Mouse (Mus musculus) CD4-positive, CD25-positive, alpha-beta regulatory T cell, adult 4 months (primary cell): Measurements from ENCODE around the gene Ybx1. TPM values are rescaled to one million over a fixed set of nuclear protein-coding genes. Genes with fewer than 3 reads are reported as not detected.
A peak's percentile ranks its signal among the peaks of the same experiment; 100 is the strongest.

Source experiments
- ATAC-seq: one replicate; pipeline ENCODE4 v1.8.0; 2017
- polyA plus RNA-seq, 2 experiments: library from polyadenylated mRNA; unstranded; fragments of 100-300 nt; shearing (Covaris generic); gene quantifications; one replicate each; pipeline ENCODE4 v1.2.1; 2017

The Ybx1 gene
- polyA plus RNA-seq, 2 experiments from 2014 or later = 152 to 163 TPM

DNA sequence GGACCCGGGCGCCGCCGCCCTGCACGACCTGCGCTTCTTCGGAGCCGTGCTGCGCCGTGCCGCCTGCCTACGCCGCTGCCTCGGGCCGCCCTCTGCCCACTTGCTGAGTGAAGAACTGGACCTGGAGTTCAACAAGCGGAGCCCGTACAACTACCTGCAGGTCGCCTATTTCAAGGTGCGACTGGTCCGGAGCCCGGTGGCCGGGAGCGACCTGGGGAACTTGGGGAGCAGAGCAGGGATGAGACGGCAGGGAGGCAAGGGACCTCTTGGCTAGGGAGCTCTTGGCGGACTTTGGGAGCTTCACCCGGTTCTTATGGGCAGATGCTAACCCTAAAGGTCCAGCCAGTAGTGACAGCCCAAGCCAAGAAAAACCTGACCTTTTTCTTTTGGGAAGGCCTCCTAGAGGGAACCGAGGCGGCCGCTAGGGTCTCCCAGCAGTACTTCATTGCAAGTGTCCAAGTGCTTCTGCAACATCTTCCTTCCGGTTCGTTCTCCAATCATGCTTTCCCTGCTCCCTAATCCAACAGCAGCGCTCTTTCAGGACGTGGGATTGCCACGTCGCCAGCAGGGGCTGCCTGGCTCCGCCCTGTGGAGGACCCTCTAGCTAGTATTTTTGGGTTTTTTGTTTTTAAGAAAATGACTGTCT lies 61.0 kb downstream of the Ybx1 start:
- no peak for ATAC-seq

DNA sequence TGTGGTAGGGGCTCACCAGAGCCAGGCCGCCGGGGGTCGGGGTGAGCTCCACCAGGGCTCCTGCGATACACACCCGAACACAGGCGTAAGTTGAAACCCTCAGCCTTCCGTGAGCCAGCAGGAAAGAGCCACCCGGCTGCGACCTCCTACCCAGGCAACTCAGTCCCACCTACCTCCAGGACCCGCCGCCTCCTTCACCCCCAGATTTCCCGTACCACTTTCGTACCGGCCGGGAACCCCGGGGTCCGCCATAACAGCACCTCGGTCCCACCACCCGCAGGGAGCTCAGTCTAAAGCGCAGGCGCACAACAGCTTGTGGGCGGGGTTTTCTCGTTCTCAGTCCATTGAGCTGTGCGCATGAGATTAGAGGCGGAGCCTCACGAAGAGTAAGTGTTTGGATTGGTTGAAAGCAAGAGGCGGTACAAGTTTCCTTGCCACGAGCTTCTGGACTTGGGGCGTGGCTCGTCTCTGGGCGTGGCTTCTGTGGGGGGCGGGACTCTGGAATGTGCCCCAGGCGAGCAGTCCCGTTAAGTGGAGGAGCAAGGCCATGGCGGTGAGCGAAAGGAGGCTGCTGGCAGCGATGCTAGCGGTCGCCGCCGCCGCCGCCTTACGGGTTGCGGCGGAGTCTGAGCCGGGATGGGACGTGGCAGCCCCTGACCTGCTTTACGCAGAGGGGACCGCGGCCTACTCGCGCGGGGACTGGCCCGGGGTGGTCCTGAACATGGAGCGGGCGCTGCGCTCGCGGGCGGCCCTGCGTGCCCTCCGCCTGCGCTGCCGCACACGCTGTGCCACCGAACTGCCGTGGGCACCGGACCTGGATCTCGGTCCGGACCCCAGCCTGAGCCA lies 61.8 kb downstream of the Ybx1 start, which contains the start of the genes AU022252 and P3h1:
AU022252 (minus strand) TSS at position 303 of the 846 bp plus-strand sequence.
P3h1 (plus strand) TSS at position 506 of the 846 bp plus-strand sequence.
- peak; percentile 98 for ATAC-seq

Other genes with a start within 250 kb of the Ybx1 start
- 10 to 100 TPM; 33.8 to 49.9 TPM for gene Slc2a1, start 185.9 kb downstream of the Ybx1 start, polyA plus RNA-seq
- 1 to 10 TPM; 3.5 to 4.8 TPM for gene Zfp691, start 120.4 kb downstream of the Ybx1 start, polyA plus RNA-seq
- gene Ermap, start 104.6 kb downstream of the Ybx1 start, polyA plus RNA-seq = not detected
- 10 to 100 TPM; 53.0 to 54.8 TPM for gene Svbp, start 99.3 kb downstream of the Ybx1 start, polyA plus RNA-seq
- gene Tmem269, start 76.4 kb downstream of the Ybx1 start, polyA plus RNA-seq = not detected
- 1 to 10 TPM; 6.2 to 9.6 TPM for gene AU022252, start 61.9 kb downstream of the Ybx1 start, polyA plus RNA-seq
- 1 to 10 TPM; 1.1 to 1.2 TPM for gene P3h1, start 61.7 kb downstream of the Ybx1 start, polyA plus RNA-seq
- not detected for gene Cldn19, start 39.2 kb downstream of the Ybx1 start, polyA plus RNA-seq
- 10 to 100 TPM; 30.4 to 45.3 TPM for gene Ppih, start 25.9 kb upstream of the Ybx1 start, polyA plus RNA-seq
- 1 to 10 TPM; 7.2 to 8.0 TPM for gene Ccdc30, start 120.9 kb upstream of the Ybx1 start, polyA plus RNA-seq
- 10 to 100 TPM; 54.7 to 60.9 TPM for gene Ppcs, start 127.8 kb upstream of the Ybx1 start, polyA plus RNA-seq
- gene Zmynd12, start 128.2 kb upstream of the Ybx1 start, polyA plus RNA-seq = under 1 TPM in 1 of 2 experiments, not detected in 1; 0.43 TPM
- under 1 TPM in 1 of 2 experiments, not detected in 1; 0.11 TPM for gene Rimkla, start 198.0 kb upstream of the Ybx1 start, polyA plus RNA-seq
- 10 to 100 TPM; 12.5 to 12.6 TPM for gene Foxj3, start 242.4 kb upstream of the Ybx1 start, polyA plus RNA-seq
- gene Frg2f1, start 244.9 kb upstream of the Ybx1 start, polyA plus RNA-seq = 1 to 10 TPM; 2.3 to 5.2 TPM